Mouse (Mus musculus) urinary bladder, adult 18-20 months (tissue): Measurements from ENCODE around the gene Iffo2.

Experiments used
- DNase-seq, 2 experiments: peaks; one replicate each; pipeline ENCODE4 v3.0.0; 2022; ENCODE audit warnings: low spot score in 2 of 2, mixed read lengths in 2 of 2

The Iffo2 gene

DNA sequence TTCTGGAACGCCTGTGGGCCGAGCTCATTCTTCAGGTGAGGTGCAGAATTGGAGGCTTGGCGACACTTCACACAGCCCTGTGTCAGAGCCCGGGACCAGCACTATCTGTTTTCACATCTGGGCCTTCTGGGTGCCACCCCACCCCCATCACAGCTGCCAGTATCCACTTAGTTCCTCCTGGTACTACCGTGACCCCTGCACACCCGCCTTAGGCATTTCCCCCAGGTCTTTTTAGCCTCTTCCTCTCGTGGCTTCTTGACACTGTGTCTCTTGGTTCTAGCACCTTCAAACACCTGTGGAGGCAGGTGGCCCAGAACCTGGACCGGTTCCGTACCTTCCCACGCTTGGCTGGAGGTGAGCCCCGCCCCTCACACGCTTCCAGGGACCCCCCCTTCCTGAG lies 110.0 kb downstream of the Iffo2 start:
- DNase-seq = no peak

DNA sequence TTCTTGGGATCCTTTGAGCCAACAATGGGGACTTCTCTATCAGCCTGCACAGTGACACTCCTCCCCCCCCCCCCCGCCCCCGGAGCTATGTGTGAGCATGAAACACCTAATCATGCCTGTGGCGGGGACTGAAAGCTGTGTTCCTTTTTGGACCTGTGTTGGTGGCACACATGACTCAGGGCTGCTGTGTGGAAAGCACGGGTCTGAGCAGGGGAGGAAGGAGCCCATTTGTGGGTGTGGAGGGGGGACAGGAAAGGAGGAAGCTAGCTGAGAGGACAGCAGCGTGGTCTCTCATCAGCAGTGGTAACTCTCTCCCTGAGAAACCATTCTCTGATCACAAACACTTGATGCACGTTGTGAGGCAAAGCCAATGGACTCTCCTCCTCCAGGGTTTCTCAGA lies 110.4 kb downstream of the Iffo2 start:
- DNase-seq = no peak

DNA sequence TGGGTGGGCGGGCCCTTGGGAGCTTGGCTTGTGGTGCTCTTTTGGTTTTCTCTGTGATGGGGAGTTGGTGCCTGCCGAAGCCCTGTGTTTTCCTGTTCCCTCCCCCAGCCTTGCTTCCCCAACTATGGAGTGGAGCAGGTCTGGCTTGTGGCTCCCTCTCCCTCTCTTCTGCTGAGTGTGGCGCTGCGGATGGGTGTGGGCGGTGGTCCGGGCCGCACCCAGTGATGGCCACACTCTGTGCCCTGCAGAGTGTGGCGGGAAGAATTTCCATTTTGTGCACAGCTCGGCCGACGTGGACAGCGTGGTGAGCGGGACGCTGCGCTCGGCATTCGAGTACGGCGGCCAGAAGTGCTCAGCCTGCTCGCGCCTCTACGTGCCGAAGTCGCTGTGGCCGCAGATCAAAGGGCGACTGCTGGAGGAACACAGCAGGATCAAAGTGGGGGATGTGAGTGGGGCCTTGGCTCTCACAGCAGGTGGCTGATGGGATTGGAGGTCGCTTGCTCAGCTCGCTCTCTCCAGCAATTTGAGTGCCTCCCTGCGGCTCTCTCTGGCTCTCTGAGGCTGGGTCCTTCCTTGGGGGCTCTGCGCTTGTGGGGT lies 111.6 kb downstream of the Iffo2 start:
- DNase-seq = no peak

DNA sequence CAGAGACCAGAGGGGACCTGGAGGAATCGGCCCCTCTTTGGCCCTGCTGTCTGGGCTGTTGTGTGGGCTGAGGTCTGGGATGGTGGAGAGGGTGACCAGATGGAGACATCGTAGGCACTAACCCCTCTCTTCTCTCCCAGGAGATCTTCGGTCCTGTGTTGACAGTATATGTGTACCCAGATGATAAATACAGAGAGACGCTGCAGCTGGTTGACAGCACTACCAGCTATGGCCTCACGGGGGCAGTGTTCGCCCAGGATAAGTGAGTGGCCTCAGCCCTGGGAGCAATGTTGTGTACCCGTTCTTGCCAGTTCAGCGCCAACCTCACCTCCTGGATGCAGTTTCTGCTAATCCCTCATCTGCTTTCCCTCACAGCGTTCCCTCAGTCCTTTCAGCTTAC lies 113.6 kb downstream of the Iffo2 start:
- DNase-seq = peak in 1 of 2 experiments; percentile 65

DNA sequence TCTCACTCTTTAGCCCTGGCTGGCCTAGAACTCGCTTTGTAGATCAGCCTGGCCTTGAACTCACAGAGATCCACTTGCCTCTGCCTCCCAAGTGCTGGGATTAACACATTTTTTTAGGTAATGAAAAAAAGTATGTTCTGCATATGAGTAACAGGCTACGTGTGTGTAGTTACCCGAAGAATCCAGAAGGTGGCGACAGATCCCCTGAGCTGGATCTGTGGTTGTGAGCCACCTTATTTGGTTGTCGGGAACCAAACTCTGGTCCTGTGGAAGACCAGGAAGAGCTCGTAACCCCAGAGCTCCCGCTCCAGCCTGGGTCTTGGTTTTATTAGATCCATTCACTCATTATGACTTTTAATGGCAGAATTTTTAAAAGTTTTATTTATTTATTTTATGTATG lies 116.6 kb downstream of the Iffo2 start:
- DNase-seq = no peak

DNA sequence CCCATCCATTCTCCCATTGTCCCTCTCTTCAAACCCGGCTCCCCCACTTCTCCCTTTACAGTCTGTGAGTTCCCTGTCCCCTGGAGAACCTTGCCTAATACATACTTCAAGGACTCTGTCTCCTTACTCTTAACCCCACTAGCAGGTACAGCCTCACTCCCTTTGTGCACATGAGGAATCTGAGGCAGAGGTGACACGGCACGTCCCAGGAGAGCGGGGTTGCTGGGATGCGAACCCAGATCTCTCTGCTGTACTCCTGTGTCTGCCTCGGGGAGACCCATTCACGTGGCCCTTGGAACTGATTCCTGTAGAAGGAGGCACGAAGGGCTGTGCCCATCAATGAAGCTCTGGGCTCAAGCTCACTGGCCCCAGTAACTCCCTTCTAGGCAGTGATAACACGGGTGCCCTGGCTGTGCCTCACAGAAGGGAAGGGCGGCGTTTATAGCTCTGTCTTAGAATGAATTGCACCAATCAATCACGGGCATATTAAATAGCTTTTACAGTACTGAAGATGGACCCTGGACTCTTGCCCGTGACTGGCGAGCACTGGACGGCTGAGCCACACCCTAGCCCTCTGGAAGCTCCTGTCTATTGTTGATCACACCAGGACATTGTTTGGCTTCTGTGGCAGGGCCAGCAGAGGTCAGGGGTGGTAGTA lies 119.9 kb downstream of the Iffo2 start:
- no peak for DNase-seq

DNA sequence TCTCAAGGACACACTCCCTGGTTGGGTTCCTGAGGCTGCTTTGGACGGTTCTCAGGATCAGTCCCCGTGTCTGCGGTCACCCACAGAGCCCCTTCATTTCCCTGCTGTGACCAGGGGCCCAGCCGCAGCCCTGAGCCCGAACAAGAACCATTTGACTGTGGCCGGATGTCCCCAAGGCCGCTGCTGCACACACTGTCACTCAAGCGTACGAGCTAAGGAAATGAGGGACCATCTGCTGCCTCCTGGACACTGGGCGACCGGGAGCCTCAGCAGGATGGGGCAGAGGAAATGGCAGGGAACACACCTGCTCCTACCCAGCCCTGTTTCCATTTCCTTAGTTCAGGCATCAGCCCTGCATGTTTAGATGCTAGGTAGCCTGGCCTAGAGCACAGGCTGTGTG lies 120.6 kb downstream of the Iffo2 start:
- DNase-seq = no peak

DNA sequence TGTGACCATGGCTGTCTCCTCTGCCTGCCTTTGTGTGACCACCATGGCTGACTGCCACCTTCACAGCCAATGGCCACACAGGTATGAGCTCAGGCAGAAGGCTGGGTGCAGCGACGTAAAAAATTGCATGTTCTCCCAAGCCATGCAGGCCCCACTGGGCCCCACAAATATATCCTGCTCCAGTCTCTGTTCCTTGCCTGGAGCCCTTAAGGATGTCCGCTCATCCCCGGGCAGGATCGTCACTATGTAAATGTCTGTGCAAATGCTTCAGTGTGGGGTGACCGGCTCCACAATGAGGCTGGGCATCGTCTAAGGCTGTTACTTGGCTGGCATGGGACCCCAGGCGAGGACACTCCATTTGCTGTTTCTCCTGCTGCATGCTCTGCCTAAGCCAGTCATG lies 122.9 kb downstream of the Iffo2 start, which contains the start of gene Tas1r2:
TSS of gene Tas1r2 (plus strand) at position 301 of the 400 bp plus-strand sequence.
- DNase-seq = no peak

DNA sequence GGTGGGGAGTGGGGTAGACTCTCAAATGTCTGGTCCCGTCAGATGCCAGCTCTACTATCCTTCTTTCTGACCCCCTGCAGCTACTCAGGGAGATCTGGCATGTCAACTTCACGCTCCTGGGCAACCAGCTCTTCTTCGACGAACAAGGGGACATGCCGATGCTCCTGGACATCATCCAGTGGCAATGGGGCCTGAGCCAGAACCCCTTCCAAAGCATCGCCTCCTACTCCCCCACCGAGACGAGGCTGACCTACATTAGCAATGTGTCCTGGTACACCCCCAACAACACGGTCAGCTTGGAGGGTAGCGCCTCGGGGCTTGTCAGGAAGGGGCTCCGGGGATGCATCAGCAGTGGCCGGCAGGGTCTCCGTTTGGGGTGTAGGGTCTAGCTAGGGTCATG lies 131.5 kb downstream of the Iffo2 start:
- no peak for DNase-seq

DNA sequence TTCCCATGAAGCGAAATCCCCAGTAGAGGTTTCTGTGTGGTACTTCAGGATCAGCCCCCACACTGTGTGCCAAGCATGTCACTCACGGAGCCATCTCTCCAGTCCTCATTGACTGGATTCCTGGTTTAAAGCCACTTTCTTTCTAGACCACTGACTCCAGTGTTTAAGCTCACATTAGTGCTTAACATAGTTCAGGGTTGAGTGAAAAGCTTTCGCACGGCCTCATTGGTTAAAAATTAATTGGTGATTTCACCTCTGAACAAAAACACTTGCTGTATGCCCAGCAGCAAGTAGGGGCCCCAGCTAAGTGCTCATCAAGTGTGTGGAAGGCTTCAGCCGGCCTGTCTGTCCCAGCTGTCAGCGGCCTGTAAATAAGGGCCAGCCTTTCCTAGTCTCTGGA lies 137.3 kb downstream of the Iffo2 start:
- no peak for DNase-seq

DNA sequence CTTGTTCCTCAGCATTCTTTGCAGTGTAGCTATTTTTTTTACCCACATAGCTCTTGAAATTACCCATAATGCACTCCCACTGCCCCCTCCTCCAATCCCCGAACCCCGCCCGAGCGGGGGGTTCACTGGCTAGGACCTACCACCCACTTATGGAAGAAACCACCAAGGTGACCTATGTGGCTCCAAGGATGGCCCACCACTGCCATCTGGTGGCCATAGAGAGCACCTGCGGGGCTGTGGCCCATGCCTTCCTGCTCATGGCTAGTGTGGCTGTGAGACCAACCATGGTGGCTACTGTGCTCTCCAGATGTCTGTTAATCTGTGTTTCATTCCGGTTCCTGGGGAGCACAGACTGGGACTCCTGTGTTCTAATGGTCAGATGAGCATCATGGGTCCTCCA lies 139.5 kb downstream of the Iffo2 start:
- peak in 1 of 2 experiments; percentile 24 for DNase-seq
